Mouse (Mus musculus) heart, postnatal 0 days (tissue): ENCODE measurements around the gene Pidd1.

Source experiments
- CTCF ChIP-seq: IDR thresholded peaks from 2 replicates; pipeline ENCODE4 v1.5.1; 2016; ENCODE audit warnings: antibody characterized with exemption, control low read depth, low read depth
- EP300 ChIP-seq: IDR thresholded peaks from 2 replicates; pipeline ENCODE4 v1.6.1; 2016; ENCODE audit warnings: antibody characterized with exemption, low read depth

DNA sequence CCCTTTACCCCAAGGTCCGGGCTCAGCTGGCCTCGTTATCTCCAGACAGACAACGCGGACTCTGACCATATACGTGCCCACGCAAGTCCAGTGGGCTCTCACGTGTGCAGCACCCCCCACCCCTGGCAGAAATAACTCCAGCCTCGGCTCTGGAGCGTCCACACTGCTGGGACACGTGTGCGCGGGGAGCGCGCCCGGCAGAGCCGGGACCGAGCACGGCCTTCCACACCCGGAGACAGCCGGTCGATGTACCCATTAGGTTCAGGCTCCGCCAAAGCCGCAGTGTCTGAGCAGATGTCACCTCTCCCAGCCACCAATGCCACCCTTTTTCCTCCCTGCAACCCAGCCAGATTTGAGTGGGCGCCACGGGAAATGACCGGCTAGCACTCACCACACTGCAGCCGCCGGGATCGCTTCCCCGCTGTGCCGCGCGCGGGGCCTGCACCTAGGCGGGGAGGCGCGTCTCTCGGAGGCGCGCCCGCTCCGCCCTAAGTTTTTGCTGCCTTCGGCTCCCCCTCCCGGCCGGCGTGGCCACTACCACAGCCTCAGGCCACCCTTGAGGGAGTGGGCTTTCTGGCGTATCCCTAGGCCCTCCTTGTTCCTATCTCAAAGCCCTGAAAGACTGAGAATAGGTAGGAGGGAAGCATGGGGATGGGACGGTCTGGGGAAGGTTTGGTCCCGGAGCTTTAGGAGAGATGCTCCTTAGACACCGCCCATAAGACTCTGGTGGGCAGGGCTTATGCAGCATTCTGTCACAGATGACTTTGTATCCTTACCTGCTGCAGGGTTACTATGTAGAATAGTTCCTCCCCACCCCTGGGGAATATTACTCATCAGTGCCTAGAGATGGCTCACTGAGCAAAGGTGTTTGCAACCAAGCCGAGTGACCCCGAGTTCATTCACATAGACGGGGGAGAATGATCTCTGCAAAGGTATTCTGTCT lies 6.4 kb downstream of the Pidd1 start, which contains the start of gene Slc25a22:
- TF ChIP-seq CTCF: peak; percentile 76
- TF ChIP-seq EP300: 0 out of 2 replicates have a peak, but pooled peaks have one; percentile 55
